Mouse (Mus musculus) heart, postnatal 10 days (tissue): Measurements from ENCODE around the gene Pdia5. TPM values are rescaled to one million over a fixed set of nuclear protein-coding genes. Genes with fewer than 3 reads are reported as not detected.

Source experiments
- DNase-seq, 2 experiments: peaks; one replicate each; pipeline ENCODE4 v3.0.0; 2021
- intact Hi-C: fragments of 180-260 bp; cut with DNase I; formaldehyde crosslinking; loops from one replicate; pipeline ENCODE4 v1.15.1; 2025
- total RNA-seq, 2 experiments: library from RNA; stranded (reverse); gene quantifications; 2 replicates each; pipeline ENCODE4 v1.2.3; 2021

The Pdia5 gene
- total RNA-seq: 10 to 100 TPM in 1 of 2 experiments, 1 to 10 TPM in 1; 8.6 to 11.5 TPM

GRCm38 (mm10) chr16:35490231-35491070, at the start of gene Pdia5:
Gene Pdia5, minus strand, starts transcription at chr16:35490873.
- intact Hi-C loops: loop anchor here (5.0 kb wide), 1 partner anchor 128 kb away; the partner anchor contains the start of gene Sec22a

GRCm38 (mm10) chr16:35539041-35539440, 48.4 kb upstream of the Pdia5 start:
- intact Hi-C loops: no loop called here

More at GRCm38 (mm10) chr16:35490231-35491070, at the start of gene Pdia5:
- peak; percentile 92 to 93 for DNase-seq

GRCm38 (mm10) chr16:35537651-35538050, 47.0 kb upstream of the Pdia5 start:
- DNase-seq: no peak
- intact Hi-C loops: no loop called here

More at GRCm38 (mm10) chr16:35539041-35539440, 48.4 kb upstream of the Pdia5 start:
- DNase-seq: no peak

- intact Hi-C loops: no loop called here
- DNase-seq: no peak
These were observed 44.0 kb upstream of the Pdia5 start for GRCm38 (mm10) chr16:35534630-35535029.

GRCm38 (mm10) chr16:35524200-35524599, 33.5 kb upstream of the Pdia5 start:
- no peak for DNase-seq
- intact Hi-C loops: no loop called here

- no peak for DNase-seq
- intact Hi-C loops: no loop called here
These were observed 28.6 kb upstream of the Pdia5 start for GRCm38 (mm10) chr16:35519245-35519644.

GRCm38 (mm10) chr16:35517976-35518951, 27.6 kb upstream of the Pdia5 start:
- DNase-seq: peak in 1 of 2 experiments; percentile 13
- intact Hi-C loops: no loop called here

- intact Hi-C loops: no loop called here
- DNase-seq: no peak
These were observed 25.4 kb upstream of the Pdia5 start for GRCm38 (mm10) chr16:35515977-35516612.

GRCm38 (mm10) chr16:35509331-35510070, 18.8 kb upstream of the Pdia5 start:
- no peak for DNase-seq
- intact Hi-C loops: no loop called here

- no peak for DNase-seq
- intact Hi-C loops: no loop called here
These were observed 17.9 kb upstream of the Pdia5 start for GRCm38 (mm10) chr16:35508581-35508980.

- intact Hi-C loops: no loop called here
- DNase-seq: no peak
These were observed 15.1 kb upstream of the Pdia5 start for GRCm38 (mm10) chr16:35505786-35506185.

GRCm38 (mm10) chr16:35504266-35504665, 13.6 kb upstream of the Pdia5 start:
- intact Hi-C loops: no loop called here
- DNase-seq: no peak

- no peak for DNase-seq
- intact Hi-C loops: no loop called here
These were observed 11.8 kb upstream of the Pdia5 start for GRCm38 (mm10) chr16:35502456-35502855.

GRCm38 (mm10) chr16:35501106-35501760, 10.6 kb upstream of the Pdia5 start:
- intact Hi-C loops: no loop called here

GRCm38 (mm10) chr16:35500342-35500741, 9.7 kb upstream of the Pdia5 start:
- intact Hi-C loops: no loop called here
- no peak for DNase-seq

More at GRCm38 (mm10) chr16:35501106-35501760, 10.6 kb upstream of the Pdia5 start:
- DNase-seq: no peak

GRCm38 (mm10) chr16:35489793-35490192, 880 bp downstream of the Pdia5 start:
- intact Hi-C loops: loop anchor here (5.0 kb wide), 1 partner anchor 127 kb away; the partner anchor contains the start of gene Sec22a

GRCm38 (mm10) chr16:35489066-35489718, 1.5 kb downstream of the Pdia5 start:
- no peak for DNase-seq
- intact Hi-C loops: no loop called here

More at GRCm38 (mm10) chr16:35489793-35490192, 880 bp downstream of the Pdia5 start:
- no peak for DNase-seq

- DNase-seq: no peak
- intact Hi-C loops: no loop called here
These were observed 2.9 kb downstream of the Pdia5 start for GRCm38 (mm10) chr16:35487776-35488175.

- no peak for DNase-seq
These were observed 3.6 kb downstream of the Pdia5 start for GRCm38 (mm10) chr16:35487056-35487455.

More at GRCm38 (mm10) chr16:35487056-35487455, 3.6 kb downstream of the Pdia5 start:
- intact Hi-C loops: no loop called here
